Mouse (Mus musculus) NIH3T3 (cell line): ENCODE data around the gene Spaca6.
"Not testable (repeated sequence)": the region's sequence is repeated elsewhere in the genome, so short reads cannot be mapped to it uniquely, and the experiment has no call there.

Experiments used
- DNase-seq: peaks from one replicate; pipeline ENCODE4 v3.0.0-alpha.2; 2012; ENCODE audit warnings: low read depth

Spaca6 gene

DNA sequence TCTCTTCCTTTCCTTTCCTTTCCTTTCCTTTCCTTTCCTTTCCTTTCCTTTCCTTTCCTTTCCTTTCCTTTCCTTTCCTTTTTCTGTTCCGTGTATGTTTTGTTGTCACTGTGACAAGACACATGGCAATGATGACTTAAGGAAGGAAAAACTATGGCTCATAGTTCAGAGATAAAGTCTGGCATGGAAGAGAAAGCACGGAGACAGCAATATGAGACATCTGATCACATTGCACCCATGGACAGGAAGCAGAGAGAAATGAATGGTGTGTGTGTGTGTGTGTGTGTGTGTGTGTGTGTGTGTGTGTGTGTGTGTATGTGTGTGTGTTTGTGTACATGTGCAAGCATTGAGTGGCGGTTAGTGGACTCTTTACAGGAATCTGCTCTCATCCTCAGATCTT, 17.6 kb downstream of the Spaca6 start:
- DNase-seq = not testable (repeated sequence)

DNA sequence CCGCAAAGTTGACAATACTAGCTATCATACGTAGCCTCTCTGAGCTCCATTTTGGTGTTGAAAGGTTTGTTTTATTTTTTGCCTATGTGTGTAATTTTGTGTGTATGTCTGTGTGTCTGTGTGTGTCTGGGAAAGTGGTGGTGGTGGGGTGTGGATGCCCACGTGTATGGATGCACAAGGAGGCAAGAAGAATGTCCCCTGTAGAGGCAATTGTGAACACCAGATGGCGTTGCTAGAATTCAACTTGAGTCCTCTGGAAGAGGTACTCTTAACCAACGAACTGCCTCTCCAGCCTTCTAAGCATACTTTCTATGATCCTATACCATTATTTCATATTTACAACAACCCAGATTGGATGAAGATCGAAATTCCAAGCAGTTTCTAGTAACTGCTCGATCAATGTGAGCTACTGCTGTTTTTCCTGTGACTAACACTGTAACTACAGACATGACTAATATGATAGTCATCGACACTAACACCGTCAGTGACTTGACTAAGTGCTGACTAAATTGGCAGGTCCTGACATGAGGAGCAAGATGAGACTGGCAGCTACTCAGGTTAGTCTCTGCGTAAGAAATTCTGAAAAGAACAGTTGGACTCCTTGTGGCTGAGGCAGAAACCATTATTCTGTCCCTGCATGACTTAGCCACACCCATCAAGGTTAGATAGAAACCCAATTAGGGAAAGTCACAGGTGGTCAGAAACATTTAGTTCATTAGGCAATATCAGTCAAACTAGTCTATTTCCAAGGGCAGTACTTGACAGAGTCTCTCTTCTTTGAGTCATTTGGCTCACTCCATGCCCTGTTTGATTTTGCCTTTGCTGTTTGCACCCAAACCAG, 18.4 kb downstream of the Spaca6 start:
- DNase-seq = peak; percentile 73

DNA sequence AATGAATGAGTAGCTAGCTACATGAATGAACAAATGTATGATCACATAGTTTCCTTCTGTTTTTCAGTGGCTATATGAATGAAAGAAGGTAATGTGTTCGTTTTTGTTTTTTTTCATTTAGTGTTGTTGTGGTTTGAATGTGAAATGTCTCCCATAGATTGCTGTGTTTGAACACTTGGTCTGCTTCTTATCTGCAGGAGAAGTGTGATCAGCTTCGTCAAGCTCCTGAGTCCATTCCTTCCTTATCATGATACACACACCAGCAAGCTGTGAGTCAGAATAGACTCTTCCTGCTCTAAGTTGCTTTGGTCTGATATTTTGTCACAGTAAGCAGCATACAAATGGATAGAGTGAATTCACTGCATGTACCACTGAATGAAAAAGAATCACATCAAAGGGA, 22.0 kb downstream of the Spaca6 start:
- DNase-seq = no peak

DNA sequence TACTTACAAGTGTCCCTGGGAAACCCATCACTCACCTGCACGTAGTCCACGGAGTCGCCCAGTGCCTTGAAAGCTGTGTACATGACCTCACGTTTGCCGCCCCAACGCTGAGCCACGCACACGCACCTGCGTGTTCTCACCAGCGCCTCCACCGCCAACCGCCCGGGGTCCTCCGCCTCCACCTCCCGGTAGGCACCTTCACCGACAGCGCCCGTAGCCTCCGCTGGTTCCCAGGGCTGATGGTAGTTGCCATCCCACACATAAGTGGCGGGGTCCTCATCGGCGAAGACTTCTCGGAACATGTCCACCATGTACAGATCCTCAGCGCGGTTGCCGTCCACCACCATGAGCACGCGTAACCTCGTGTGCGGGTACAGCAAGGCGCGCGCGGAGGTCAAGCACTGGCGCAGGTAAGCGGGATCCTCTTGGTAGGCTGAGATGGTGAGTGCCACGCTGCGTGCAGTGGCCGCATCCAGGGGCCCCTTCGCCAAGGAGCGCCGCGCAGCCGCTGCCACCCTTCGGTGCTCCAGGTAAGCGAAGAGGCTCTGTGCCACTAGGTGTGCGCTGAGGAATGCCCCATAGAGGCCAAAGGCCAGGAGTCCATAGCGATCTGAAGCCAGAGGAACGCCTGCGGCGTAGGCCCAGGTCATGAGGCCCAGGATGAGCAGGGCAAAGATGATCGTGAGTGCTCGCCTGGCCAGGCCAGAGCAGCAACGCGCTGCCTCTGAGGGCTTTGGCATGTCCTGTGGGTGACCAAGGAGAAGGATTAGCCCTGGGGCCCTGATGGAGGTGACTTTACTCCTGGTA, 23.2 kb downstream of the Spaca6 start:
- DNase-seq = no peak

GRCm38 (mm10) chr17:17855064-17855838, 28.3 kb downstream of the Spaca6 start, which contains the start of gene Has1:
Gene Has1 (minus strand): TSS chr17:17855205.
- DNase-seq = no peak

DNA sequence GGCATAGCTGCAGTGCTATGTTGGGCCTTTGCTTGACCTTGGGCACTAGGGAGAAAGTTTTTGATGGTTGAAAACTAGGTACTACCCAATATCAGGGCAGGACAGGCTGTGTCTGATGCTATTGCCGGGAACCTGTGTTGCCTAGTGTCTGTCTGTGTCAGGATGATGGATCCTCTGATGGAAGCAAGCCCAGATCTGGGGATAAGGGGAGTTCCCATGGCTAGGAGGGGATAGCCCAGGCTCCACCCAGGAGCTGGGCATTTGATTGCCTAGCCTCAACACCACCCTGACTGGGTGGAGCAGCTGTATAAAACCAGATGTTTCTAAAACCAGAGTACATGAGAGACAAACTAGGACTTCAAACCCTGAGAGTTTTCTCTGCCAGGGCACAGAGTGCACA, 29.7 kb downstream of the Spaca6 start:
- DNase-seq = peak; percentile 69

- peak; percentile 74 for DNase-seq
Observed at GRCm38 (mm10) chr17:17857446-17857845, 30.5 kb downstream of the Spaca6 start.

GRCm38 (mm10) chr17:17860110-17860509, 33.2 kb downstream of the Spaca6 start:
- DNase-seq = no peak

- DNase-seq = no peak
Observed at GRCm38 (mm10) chr17:17862360-17862759, 35.4 kb downstream of the Spaca6 start.

GRCm38 (mm10) chr17:17865168-17865567, 38.2 kb downstream of the Spaca6 start:
- DNase-seq = no peak

- no peak for DNase-seq
Observed at GRCm38 (mm10) chr17:17866801-17867469, 40.0 kb downstream of the Spaca6 start.

GRCm38 (mm10) chr17:17870892-17871550, 44.1 kb downstream of the Spaca6 start:
- no peak for DNase-seq

DNA sequence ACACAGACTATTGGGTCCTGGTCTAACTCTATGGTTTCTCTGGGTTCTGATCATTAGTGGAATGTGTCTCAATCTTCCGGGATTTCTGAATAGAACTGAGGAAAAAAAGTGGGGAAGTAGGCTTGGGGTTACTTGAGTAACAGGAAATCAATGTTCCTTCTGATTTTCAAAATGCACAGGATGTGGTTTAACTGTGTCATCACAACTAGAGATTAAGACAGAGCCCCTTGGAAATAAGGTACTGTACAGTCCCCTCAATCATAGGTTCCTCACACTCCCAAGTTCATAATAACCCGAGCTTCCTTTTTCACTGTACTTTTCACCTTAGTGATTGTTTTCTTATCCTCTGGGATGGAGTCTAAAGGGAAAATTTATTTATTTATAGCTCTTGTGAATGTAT, 44.7 kb downstream of the Spaca6 start:
- DNase-seq = no peak

- DNase-seq = no peak
Observed at GRCm38 (mm10) chr17:17879347-17879746, 52.4 kb downstream of the Spaca6 start.

- no peak for DNase-seq
Observed at GRCm38 (mm10) chr17:17882672-17883071, 55.7 kb downstream of the Spaca6 start.

GRCm38 (mm10) chr17:17883840-17884239, 56.9 kb downstream of the Spaca6 start, which contains the start of gene Fpr1:
Gene Fpr1 (minus strand): TSS chr17:17883940.
- DNase-seq = no peak

GRCm38 (mm10) chr17:17887774-17888248, 60.9 kb downstream of the Spaca6 start, which contains the start of the genes Fpr2 and Fpr3:
Gene Fpr2 (plus strand): TSS chr17:17887824.
Gene Fpr3 (plus strand): TSS chr17:17887852.
- DNase-seq = no peak

- peak; percentile 31 for DNase-seq
Observed at GRCm38 (mm10) chr17:17889732-17890425, 62.9 kb downstream of the Spaca6 start.
